Mouse (Mus musculus) kidney, adult 2 months (tissue): ENCODE results near the gene Kalrn.

ENCODE experiments used
- CTCF ChIP-seq: fragments of 200-500 bp; conservative IDR thresholded peaks from 2 replicates; pipeline ENCODE4 v1.5.1; 2011; ENCODE audit warnings: low read depth, mild to moderate bottlenecking, control low read depth, low read length, moderate library complexity, mixed read lengths; ENCODE audit not compliant: insufficient read depth, insufficient read length
- POLR2A ChIP-seq: fragments of 200-500 bp; IDR thresholded peaks from one replicate; pipeline ENCODE4 v1.6.1; 2011; ENCODE audit warnings: low read depth, low read length, control low read depth

DNA sequence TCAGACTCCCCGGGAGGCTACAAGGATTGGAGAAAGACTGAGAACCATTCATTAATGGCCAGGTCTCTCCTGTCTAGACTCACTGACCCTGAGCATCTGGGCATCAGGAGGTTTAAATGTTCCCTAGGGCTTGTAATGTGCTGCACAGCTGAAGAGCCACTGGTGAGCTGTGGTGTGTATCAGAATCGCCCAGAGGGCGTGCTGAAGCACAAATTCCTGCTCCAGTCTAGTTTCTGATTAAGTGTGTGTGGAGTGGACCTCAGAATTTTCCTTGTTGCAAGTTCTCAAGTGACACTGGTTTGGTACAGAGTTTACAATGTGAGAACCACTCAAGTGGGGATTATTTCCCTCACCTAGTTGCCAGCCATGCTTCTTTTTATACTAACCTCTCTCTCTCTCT is 473.5 kb downstream of the Kalrn start:
- TF ChIP-seq CTCF (no peak), POLR2A (no peak)
